Mouse (Mus musculus) layer of hippocampus, adult 2 months (tissue): Measurements from ENCODE around the gene Sgms1. TPM values are rescaled to one million over a fixed set of nuclear protein-coding genes. Genes with fewer than 3 reads are reported as not detected.

Experiments
- DNase-seq, 2 experiments: peaks; one replicate each; pipeline ENCODE4 v3.0.0; 2022; ENCODE audit warnings: low spot score in 2 of 2
- H3K27ac ChIP-seq: fragments of 200-600 bp; 2 replicates; pipeline ENCODE4 v1.8.1; 2022
- H3K4me3 ChIP-seq: fragments of 200-600 bp; 2 replicates; pipeline ENCODE4 v1.8.1; 2022; ENCODE audit warnings: mild to moderate bottlenecking
- CTCF ChIP-seq: fragments of 200-600 bp; conservative IDR thresholded peaks from 2 replicates; pipeline ENCODE4 v1.8.1; 2022; ENCODE audit warnings: antibody characterized with exemption, mild to moderate bottlenecking, moderate library complexity
- total RNA-seq, 2 experiments: library from RNA; stranded (reverse); gene quantifications; 2 replicates each; pipeline ENCODE4 v1.2.3; 2021

The Sgms1 gene
- total RNA-seq, 2 experiments from 2014 or later = 53.9 to 59.6 TPM

DNA sequence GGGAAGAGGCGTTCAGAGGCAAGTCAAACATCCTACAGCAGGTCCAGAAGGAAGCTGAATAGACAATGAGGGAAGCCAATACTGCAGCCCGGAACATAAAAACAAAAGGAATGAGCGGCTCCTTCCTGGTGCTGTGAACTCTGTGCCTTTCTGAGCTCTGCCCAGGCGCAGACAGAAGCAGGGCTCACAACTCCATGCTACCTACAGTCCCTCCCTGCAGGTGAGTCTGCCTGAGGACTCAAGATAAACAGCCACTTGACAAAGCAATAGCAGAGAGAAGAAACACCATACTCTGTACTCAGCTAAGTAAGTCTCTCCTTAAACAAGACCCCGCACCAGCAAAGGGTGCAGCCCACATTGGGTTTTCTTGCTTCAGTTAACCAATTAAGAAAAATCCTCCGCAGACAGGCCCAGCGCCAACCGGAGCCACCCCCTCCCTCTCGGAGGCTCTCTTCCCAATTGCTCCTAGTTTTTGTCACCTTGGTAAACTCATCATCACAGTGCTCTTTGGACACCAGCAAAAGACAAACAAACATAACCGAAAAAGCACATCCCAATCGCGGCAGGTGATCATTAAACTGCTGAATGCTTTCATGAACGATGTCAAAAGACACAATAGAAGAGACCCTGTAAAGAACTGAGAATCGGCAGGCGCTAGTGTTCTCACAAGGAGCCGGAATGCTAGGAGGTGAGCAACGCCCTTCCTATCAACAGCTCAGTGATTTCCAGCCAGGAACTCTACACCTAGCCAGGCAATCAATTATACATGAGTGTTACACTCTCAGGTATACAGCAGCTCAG lies 45.4 kb downstream of the Sgms1 start:
- no peak for DNase-seq
- no peak for TF ChIP-seq CTCF
- no peak overlapping the region for H3K4me3 ChIP-seq
- 0 out of 2 replicates have a peak overlapping the region, but pooled peaks have one; percentile 5 for H3K27ac ChIP-seq

- TF ChIP-seq CTCF = no peak
- no peak overlapping the region for H3K27ac ChIP-seq
Observed at GRCm38 (mm10) chr19:32342436-32342835, 47.1 kb downstream of the Sgms1 start.

GRCm38 (mm10) chr19:32341091-32341490 lies 48.4 kb downstream of the Sgms1 start:
- no peak for DNase-seq
- no peak for TF ChIP-seq CTCF
- Histone ChIP-seq H3K27ac (0 out of 2 replicates have a peak overlapping the region, but pooled peaks have one; percentile 1), H3K4me3 (no peak overlapping the region)

More at GRCm38 (mm10) chr19:32342436-32342835, 47.1 kb downstream of the Sgms1 start:
- no peak overlapping the region for H3K4me3 ChIP-seq
- no peak for DNase-seq

GRCm38 (mm10) chr19:32340168-32340567 lies 49.3 kb downstream of the Sgms1 start:
- H3K27ac ChIP-seq = no peak overlapping the region
- TF ChIP-seq CTCF = no peak
- H3K4me3 ChIP-seq = no peak overlapping the region
- no peak for DNase-seq

DNA sequence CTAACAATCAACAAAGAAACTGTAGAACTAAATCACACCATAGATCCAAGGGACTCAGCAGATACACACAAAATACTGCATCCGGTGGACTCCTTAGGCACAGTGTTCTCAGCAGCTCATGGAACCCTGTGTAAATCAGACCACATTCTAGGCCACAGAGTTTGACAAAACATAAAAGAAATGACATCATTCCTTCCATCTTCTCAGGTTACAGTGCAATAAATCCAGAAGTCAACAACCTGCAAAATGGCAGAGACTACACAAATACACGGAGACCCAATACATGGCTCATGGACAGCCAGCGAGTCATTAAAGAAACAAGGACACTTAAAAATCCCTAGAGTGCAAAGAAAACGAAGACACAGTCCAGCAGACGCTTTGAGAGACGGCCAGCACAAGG lies 51.8 kb downstream of the Sgms1 start:
- H3K4me3 ChIP-seq = no peak overlapping the region
- no peak overlapping the region for H3K27ac ChIP-seq
- no peak for TF ChIP-seq CTCF
- DNase-seq = no peak

DNA sequence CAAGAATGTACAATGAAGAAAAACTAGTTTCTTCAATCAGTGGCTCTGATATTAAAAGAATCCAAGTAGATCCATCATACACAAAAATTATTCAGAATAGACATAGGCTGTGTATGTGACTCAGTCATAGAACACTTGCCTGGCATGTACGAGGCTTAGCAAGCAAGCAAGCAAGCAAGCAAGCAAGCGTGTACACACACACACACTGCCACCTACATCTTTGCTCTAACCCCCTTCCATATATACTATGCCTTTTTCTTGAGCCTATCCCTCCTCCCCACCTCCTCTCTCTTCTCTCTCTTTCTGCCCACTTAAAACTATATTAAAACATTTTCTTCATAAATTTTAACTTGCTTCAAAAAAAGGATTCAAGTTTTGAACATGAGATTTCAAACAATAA lies 54.8 kb downstream of the Sgms1 start:
- no peak overlapping the region for H3K27ac ChIP-seq
- no peak for TF ChIP-seq CTCF
- no peak for DNase-seq
- H3K4me3 ChIP-seq = no peak overlapping the region

- Histone ChIP-seq H3K4me3 (no peak overlapping the region), H3K27ac (no peak overlapping the region)
- no peak for DNase-seq
- TF ChIP-seq CTCF = no peak
Observed at GRCm38 (mm10) chr19:32333544-32333943, 56.0 kb downstream of the Sgms1 start.

GRCm38 (mm10) chr19:32332779-32333460 lies 56.6 kb downstream of the Sgms1 start:
- no peak for DNase-seq
- Histone ChIP-seq H3K27ac (no peak overlapping the region), H3K4me3 (no peak overlapping the region; the same call in 1 of the 2 replicates)
- TF ChIP-seq CTCF = no peak

DNA sequence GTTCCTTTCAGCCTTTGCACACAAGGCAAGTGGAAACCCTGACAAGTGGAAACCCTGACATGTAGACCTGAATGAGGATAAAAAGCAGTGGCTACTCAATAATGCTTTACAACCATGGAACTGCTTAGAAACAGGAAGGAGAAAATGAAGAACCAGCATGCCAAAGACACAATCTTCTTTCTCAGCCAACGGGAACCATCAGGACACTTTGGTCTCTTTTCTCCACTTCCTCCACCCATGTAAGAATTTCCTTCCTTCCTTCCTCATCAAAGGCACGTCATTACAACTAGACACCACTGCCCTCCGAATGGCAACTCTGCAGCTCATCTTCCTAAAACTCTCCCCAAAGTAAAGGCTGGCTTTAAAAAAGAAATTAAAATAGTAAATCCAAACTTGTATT lies 59.3 kb downstream of the Sgms1 start:
- no peak overlapping the region for H3K27ac ChIP-seq
- H3K4me3 ChIP-seq = no peak overlapping the region
- DNase-seq = no peak
- no peak for TF ChIP-seq CTCF

DNA sequence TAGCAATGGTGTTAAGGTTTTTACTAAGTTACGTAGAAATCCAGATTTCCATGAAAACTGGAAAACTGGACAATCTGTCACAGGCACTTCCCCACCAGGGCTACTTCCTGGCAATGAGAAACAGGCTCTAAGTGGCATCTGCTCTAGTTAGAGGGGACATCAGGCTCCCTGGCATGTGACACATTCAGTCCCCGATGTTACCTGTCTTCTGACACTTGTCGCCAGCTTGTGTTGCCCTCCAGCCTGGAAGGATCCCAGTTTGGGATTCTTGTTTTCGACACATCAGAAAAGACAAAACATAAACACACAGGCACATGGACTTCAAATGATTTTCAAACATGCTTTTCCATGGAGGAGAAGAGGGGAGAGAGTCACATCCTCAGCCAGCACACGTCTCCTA lies 60.0 kb downstream of the Sgms1 start:
- no peak for TF ChIP-seq CTCF
- DNase-seq = no peak
- H3K27ac ChIP-seq = no peak overlapping the region
- H3K4me3 ChIP-seq = no peak overlapping the region

DNA sequence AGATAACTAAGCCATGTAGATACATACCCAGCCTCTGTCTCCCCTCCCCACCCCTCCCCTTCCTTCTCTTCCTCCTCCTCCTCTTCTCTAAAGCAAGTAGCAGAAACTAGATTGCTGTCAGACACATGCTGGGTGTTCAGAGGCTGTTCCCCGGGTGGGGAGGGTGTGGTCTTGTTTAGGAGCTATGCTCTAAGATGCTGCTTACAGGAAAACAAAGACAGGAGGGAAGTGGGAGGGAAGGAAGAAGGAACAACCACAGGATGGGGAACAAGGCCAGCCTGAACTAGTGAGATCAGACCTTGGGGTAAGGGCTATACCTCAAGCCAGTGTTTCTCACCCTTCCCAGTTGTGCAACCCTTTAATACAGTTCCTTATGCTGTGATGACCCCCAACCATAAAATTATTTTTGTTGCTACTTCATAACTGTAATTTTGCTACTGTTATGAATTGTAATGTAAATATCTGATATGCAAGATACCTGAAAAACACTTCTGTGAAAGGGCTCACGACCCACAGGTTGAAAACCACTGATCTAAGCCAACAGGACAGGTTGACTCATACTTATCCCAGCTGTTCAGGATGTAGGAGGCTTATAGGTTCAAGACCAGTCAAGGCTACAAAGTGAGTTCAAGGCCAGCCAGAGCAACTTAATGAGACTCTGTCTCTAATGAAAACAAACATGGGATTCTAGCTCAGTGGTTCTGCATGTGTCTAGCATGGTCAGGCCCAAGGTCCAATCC lies 61.3 kb downstream of the Sgms1 start:
- Histone ChIP-seq H3K4me3 (no peak overlapping the region), H3K27ac (no peak overlapping the region)
- no peak for DNase-seq
- no peak for TF ChIP-seq CTCF

DNA sequence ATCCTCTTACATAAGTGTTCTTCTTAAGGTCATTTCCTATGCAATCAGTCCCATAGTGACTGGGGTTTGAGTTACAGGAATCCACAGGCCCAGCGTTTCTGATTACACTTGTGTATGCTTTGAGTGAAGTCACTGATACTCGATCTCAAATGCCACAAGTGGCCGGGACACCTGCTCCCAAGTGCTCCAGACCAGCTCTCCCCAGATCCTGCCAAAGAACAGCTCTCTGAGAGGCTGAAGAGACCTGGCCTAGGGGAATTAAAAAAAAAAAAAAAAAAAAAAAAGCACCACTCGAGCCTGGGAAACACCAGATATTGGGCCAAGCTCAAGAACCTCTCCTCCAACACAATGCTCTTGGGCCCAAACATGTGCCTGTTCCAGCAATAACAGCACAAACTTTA lies 62.9 kb downstream of the Sgms1 start:
- TF ChIP-seq CTCF = no peak
- no peak overlapping the region for H3K4me3 ChIP-seq
- no peak overlapping the region for H3K27ac ChIP-seq
- no peak for DNase-seq

GRCm38 (mm10) chr19:32326156-32326555 lies 63.4 kb downstream of the Sgms1 start:
- Histone ChIP-seq H3K27ac (no peak overlapping the region), H3K4me3 (no peak overlapping the region)
- TF ChIP-seq CTCF = no peak
- no peak for DNase-seq
